Mouse (Mus musculus) 416B (cell line): ENCODE results near the gene Chd3.
"Not testable (repeated sequence)": the region's sequence is repeated elsewhere in the genome, so short reads cannot be mapped to it uniquely, and the experiment has no call there.

Experiments used
- DNase-seq: peaks from one replicate; pipeline ENCODE4 v3.0.0; 2011; ENCODE audit warnings: low read depth

Chd3 gene

GRCm38 (mm10) chr11:69323667-69324111 lies 45.5 kb downstream of the Chd3 start, which contains the start of the genes Cntrob and Trappc1:
Gene Cntrob, minus strand, starts transcription at chr11:69323775.
Gene Trappc1, plus strand, starts transcription at chr11:69323980.
- peak; percentile 100 for DNase-seq

DNA sequence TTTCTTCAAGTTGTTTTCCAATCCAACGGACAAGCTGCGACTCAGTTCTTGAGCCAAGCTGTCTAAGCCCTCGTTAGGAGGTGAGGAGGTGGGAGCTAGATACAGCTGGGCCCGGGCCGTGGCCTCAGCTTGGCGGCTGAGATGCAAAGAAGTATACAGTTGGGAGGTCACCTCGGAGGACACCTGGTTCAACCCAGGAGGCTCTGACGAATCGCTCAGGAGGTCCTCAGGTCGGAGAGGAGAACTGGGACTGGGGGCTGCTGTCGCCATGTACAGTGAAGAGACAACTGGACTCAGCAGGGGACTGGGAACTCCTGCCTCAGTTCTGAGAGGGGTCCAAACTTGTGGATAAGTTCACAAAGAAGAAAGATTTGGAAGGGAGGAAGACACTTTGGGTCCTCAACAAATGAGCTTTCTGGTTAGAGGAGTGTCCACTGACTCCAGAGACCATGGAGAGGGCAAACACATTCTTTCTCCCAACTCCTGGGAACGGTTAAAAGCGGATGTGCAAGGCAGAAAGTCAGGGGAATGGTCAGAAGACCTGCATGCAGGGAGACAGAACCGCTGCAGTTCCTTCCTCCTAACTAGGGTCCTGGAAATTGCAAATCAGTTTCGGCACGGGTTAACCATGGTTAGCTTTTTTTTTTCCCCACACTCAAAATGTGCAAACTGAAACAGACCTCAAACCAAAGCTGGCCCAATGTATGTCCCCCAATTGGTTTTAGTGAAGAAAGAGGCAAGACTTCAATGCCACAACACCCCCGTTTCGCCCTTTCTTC lies 46.3 kb downstream of the Chd3 start:
- DNase-seq, result peak; percentile 48

DNA sequence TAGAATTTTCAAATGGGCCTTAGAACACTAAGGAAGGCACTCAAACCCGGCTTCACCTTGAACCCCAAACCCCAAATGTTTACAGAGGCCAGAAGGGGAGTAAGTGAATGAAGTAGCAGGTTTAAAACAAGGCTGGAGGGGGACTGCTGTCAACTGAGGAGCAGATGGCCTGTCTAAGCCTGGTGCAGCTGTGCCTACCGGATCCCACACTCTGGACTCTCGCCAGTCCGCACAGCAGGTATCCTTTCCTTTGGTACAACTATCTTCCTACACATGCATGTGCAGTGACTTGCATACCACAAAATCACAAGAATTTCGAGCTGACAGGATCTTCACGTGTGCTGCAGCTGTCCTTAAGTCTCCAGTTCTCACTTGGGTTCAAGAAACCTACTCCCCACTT lies 47.2 kb downstream of the Chd3 start:
- DNase-seq, result peak; percentile 33

DNA sequence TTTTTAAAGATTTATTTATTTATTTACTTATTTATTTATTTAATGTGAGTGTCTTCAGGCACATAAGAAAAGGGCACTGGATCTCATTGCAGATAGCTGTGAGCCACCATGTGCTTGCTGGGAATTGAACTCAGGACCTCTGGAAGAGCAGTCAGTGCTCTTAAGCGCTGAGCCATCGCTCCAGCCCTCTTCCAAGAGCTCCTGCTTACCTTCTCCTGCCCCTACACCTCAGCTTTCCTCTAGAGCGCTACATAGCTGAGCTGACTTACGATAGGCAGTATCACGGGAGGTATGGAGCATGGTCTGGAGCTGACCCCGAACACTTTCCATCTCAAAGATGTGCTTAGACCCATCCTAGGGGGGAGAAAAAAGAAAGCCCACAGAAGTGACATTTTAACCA lies 47.6 kb downstream of the Chd3 start:
- DNase-seq, result no peak

GRCm38 (mm10) chr11:69318000-69318399 lies 51.2 kb downstream of the Chd3 start:
- DNase-seq, result not testable (repeated sequence)

- DNase-seq, result no peak
Observed at GRCm38 (mm10) chr11:69316361-69316760, 52.8 kb downstream of the Chd3 start.

GRCm38 (mm10) chr11:69311266-69311665 lies 57.9 kb downstream of the Chd3 start:
- DNase-seq, result no peak

DNA sequence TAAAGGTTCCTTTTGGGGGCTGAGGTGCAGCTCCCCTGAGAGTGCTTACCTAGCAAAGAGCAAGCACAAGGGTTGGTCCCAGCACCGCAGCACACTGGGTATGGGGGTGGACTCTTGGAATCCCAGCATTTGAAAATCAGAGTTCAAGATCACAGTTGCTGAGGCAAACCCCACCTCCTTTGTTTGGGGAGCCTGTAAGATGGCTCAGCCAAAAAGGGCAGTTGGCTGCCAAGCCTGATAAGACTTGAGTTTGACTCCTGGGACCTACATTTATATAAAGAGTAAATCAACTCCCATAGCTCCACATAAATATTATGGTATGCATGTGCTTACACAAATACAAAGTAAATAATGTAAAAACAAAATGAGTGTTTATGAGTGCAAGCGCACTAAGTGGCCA lies 63.2 kb downstream of the Chd3 start:
- DNase-seq, result no peak

GRCm38 (mm10) chr11:69305291-69305690 lies 63.9 kb downstream of the Chd3 start:
- no peak for DNase-seq

DNA sequence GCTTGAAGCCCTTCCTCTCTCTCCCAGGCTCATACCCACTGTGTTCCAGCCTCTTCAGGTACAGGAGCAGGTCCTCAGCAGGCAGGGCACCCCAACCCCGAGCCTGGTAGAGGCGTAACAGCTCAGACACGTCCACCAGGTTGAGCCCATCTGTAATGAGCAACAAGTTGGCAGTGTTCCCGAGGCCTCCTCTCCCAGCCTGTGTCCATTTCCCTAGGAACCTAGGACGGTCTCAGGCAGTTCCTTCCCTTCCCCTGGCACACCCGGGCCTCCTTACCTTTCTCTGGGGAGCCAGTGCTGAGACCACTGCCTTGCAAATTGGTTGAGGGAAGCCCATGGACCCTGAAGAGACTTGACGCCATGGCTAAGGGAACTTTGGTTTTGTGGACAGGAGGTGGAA lies 66.4 kb downstream of the Chd3 start:
- DNase-seq, result no peak

- no peak for DNase-seq
Observed at GRCm38 (mm10) chr11:69298231-69298630, 71.0 kb downstream of the Chd3 start.

GRCm38 (mm10) chr11:69297799-69298198 lies 71.4 kb downstream of the Chd3 start:
- no peak for DNase-seq

DNA sequence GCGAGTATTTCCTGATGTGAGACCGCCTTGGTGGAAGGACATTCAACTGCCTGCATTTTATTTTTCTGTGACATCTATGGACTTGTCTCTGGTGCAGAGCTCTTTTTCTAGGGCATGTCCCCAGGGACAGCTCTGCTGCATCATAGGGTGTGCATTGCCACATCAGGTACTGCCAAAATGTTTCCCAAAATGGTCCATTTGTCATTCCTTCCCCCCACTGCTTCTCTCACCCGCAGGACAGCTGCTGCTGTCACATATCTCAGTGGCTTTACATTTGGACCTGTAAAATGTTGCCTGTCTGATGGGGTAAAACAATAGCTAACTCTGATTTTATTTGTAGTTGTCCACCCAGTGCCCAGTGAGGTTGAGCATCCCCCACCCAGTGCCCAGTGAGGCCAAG lies 73.9 kb downstream of the Chd3 start:
- no peak for DNase-seq
